Mouse (Mus musculus) c-Kit-negative CD71-positive TER-119-positive erythroid progenitor cells, embryonic 14.5 days (primary cell): ENCODE data around the gene Gm12394.
"Not testable (repeated sequence)": the region's sequence is repeated elsewhere in the genome, so short reads cannot be mapped to it uniquely, and the experiment has no call there.

Source experiments
- DNase-seq: peaks from one replicate; pipeline ENCODE4 v3.0.0-alpha.2; 2013; ENCODE audit warnings: low read depth, low spot score

Gm12394 gene

GRCm38 (mm10) chr4:42856671-42857070, at the start of gene Gm12394:
Gene Gm12394, minus strand, starts transcription at chr4:42856771.
- not testable (repeated sequence) for DNase-seq

- DNase-seq: no peak
These were observed 48.4 kb upstream of the Gm12394 start for GRCm38 (mm10) chr4:42904966-42905365.

GRCm38 (mm10) chr4:42904523-42904922, 48.0 kb upstream of the Gm12394 start:
- no peak for DNase-seq

- no peak for DNase-seq
These were observed 47.4 kb upstream of the Gm12394 start for GRCm38 (mm10) chr4:42903942-42904341.

GRCm38 (mm10) chr4:42902730-42903129, 46.2 kb upstream of the Gm12394 start:
- no peak for DNase-seq

- no peak for DNase-seq
These were observed 45.6 kb upstream of the Gm12394 start for GRCm38 (mm10) chr4:42902174-42902573.

- DNase-seq: no peak
These were observed 44.3 kb upstream of the Gm12394 start for GRCm38 (mm10) chr4:42900878-42901277.

GRCm38 (mm10) chr4:42898914-42899313, 42.3 kb upstream of the Gm12394 start:
- no peak for DNase-seq

GRCm38 (mm10) chr4:42895118-42895517, 38.5 kb upstream of the Gm12394 start:
- no peak for DNase-seq

- DNase-seq: no peak
These were observed 34.6 kb upstream of the Gm12394 start for GRCm38 (mm10) chr4:42891176-42891575.

GRCm38 (mm10) chr4:42888806-42889205, 32.2 kb upstream of the Gm12394 start:
- no peak for DNase-seq

GRCm38 (mm10) chr4:42886926-42887325, 30.4 kb upstream of the Gm12394 start:
- no peak for DNase-seq

- DNase-seq: no peak
These were observed 24.0 kb upstream of the Gm12394 start for GRCm38 (mm10) chr4:42880677-42880948.

GRCm38 (mm10) chr4:42879829-42880676, 23.5 kb upstream of the Gm12394 start:
- peak; percentile 40 for DNase-seq

GRCm38 (mm10) chr4:42877657-42878056, 21.1 kb upstream of the Gm12394 start:
- no peak for DNase-seq

GRCm38 (mm10) chr4:42876586-42877291, 20.2 kb upstream of the Gm12394 start:
- no peak for DNase-seq

- no peak for DNase-seq
These were observed 17.6 kb upstream of the Gm12394 start, which contains the start of gene Fam205c for GRCm38 (mm10) chr4:42874134-42874533. Gene Fam205c, minus strand, starts transcription at chr4:42874234.

- DNase-seq: no peak
These were observed 16.3 kb upstream of the Gm12394 start for GRCm38 (mm10) chr4:42872746-42873435.

- no peak for DNase-seq
These were observed 15.6 kb upstream of the Gm12394 start for GRCm38 (mm10) chr4:42872151-42872550.

- no peak for DNase-seq
These were observed 14.2 kb upstream of the Gm12394 start for GRCm38 (mm10) chr4:42870748-42871147.

- DNase-seq: no peak
These were observed 11.6 kb upstream of the Gm12394 start for GRCm38 (mm10) chr4:42868193-42868592.

- no peak for DNase-seq
These were observed 10.8 kb upstream of the Gm12394 start for GRCm38 (mm10) chr4:42867390-42867789.
